Mouse (Mus musculus): ENCODE data around the gene Ippk.

The Ippk gene

GRCm38 (mm10) chr13:49382997-49383396 is 38.1 kb upstream of the Ippk start:
- Histone ChIP-seq H3K4me3 (replicated peaks; ENCODE audit: low read length) (peak overlapping the region; percentile 62), H3K27me3 (ENCODE audit: insufficient read depth, low read length) (no peaks in the 10 kb centered on the region), H3K9me3 (ENCODE audit: low read length) (no peaks in the 10 kb centered on the region), H3K36me3 (ENCODE audit: insufficient read depth, low read length) (peaks cover 86% of the 10 kb centered on the region), H3K4me1 (replicated peaks; ENCODE audit: low read depth, low read length) (peaks cover 38% of the 10 kb centered on the region)
- TF ChIP-seq POU5F1 (IDR thresholded peaks at IDR 0.05; ENCODE audit: borderline replicate concordance, low read length) (no peak), CTCF (conservative IDR thresholded peaks at IDR 0.05; ENCODE audit: low read length) (no peak), NANOG (IDR thresholded peaks at IDR 0.05; ENCODE audit: borderline replicate concordance, low read length) (no peak)

- peaks cover 67% of the 10 kb centered on the region for H3K36me3 ChIP-seq (ENCODE audit: insufficient read depth, low read length)
- H3K4me3 ChIP-seq (replicated peaks; ENCODE audit: low read length): no peak overlapping the region
- TF ChIP-seq NANOG (IDR thresholded peaks at IDR 0.05; ENCODE audit: borderline replicate concordance, low read length) (no peak), CTCF (conservative IDR thresholded peaks at IDR 0.05; ENCODE audit: low read length) (no peak), POU5F1 (IDR thresholded peaks at IDR 0.05; ENCODE audit: borderline replicate concordance, low read length) (no peak)
- no peaks in the 10 kb centered on the region for H3K9me3 ChIP-seq (ENCODE audit: low read length)
- H3K4me1 ChIP-seq (replicated peaks; ENCODE audit: low read depth, low read length): peaks cover 29% of the 10 kb centered on the region
- no peaks in the 10 kb centered on the region for H3K27me3 ChIP-seq (ENCODE audit: insufficient read depth, low read length)
Measured at GRCm38 (mm10) chr13:49384751-49385463, 36.1 kb upstream of the Ippk start.

GRCm38 (mm10) chr13:49391374-49391773 is 29.7 kb upstream of the Ippk start:
- peaks cover 8% of the 10 kb centered on the region for H3K36me3 ChIP-seq (ENCODE audit: insufficient read depth, low read length)
- H3K4me3 ChIP-seq (replicated peaks; ENCODE audit: low read length): no peak overlapping the region
- no peaks in the 10 kb centered on the region for H3K4me1 ChIP-seq (replicated peaks; ENCODE audit: low read depth, low read length)
- no peaks in the 10 kb centered on the region for H3K27me3 ChIP-seq (ENCODE audit: insufficient read depth, low read length)
- no peaks in the 10 kb centered on the region for H3K9me3 ChIP-seq (ENCODE audit: low read length)
- TF ChIP-seq NANOG (IDR thresholded peaks at IDR 0.05; ENCODE audit: borderline replicate concordance, low read length): no peak
- TF ChIP-seq CTCF (conservative IDR thresholded peaks at IDR 0.05; ENCODE audit: low read length): peak; percentile 92

GRCm38 (mm10) chr13:49393579-49393978 is 27.5 kb upstream of the Ippk start:
- no peaks in the 10 kb centered on the region for H3K4me1 ChIP-seq (replicated peaks; ENCODE audit: low read depth, low read length)
- H3K27me3 ChIP-seq (ENCODE audit: insufficient read depth, low read length): no peaks in the 10 kb centered on the region
- H3K9me3 ChIP-seq (ENCODE audit: low read length): no peaks in the 10 kb centered on the region
- no peaks in the 10 kb centered on the region for H3K36me3 ChIP-seq (ENCODE audit: insufficient read depth, low read length)
- no peak for TF ChIP-seq POU5F1 (IDR thresholded peaks at IDR 0.05; ENCODE audit: borderline replicate concordance, low read length)
- TF ChIP-seq NANOG (IDR thresholded peaks at IDR 0.05; ENCODE audit: borderline replicate concordance, low read length): no peak
- H3K4me3 ChIP-seq (replicated peaks; ENCODE audit: low read length): no peak overlapping the region

- no peak overlapping the region for H3K4me3 ChIP-seq (replicated peaks; ENCODE audit: low read length)
- TF ChIP-seq NANOG (IDR thresholded peaks at IDR 0.05; ENCODE audit: borderline replicate concordance, low read length) (no peak), CTCF (conservative IDR thresholded peaks at IDR 0.05; ENCODE audit: low read length) (no peak), POU5F1 (IDR thresholded peaks at IDR 0.05; ENCODE audit: borderline replicate concordance, low read length) (no peak)
- H3K27me3 ChIP-seq (ENCODE audit: insufficient read depth, low read length): no peaks in the 10 kb centered on the region
- no peaks in the 10 kb centered on the region for H3K4me1 ChIP-seq (replicated peaks; ENCODE audit: low read depth, low read length)
- no peaks in the 10 kb centered on the region for H3K36me3 ChIP-seq (ENCODE audit: insufficient read depth, low read length)
- H3K9me3 ChIP-seq (ENCODE audit: low read length): no peaks in the 10 kb centered on the region
Measured at GRCm38 (mm10) chr13:49394886-49395447, 26.1 kb upstream of the Ippk start.

GRCm38 (mm10) chr13:49396798-49397197 is 24.3 kb upstream of the Ippk start:
- Histone ChIP-seq H3K9me3 (ENCODE audit: low read length) (no peaks in the 10 kb centered on the region), H3K4me3 (replicated peaks; ENCODE audit: low read length) (no peak overlapping the region)

GRCm38 (mm10) chr13:49398191-49398590 is 22.9 kb upstream of the Ippk start:
- no peak for TF ChIP-seq CTCF (conservative IDR thresholded peaks at IDR 0.05; ENCODE audit: low read length)
- no peak for TF ChIP-seq POU5F1 (IDR thresholded peaks at IDR 0.05; ENCODE audit: borderline replicate concordance, low read length)
- TF ChIP-seq NANOG (IDR thresholded peaks at IDR 0.05; ENCODE audit: borderline replicate concordance, low read length): no peak
- H3K4me3 ChIP-seq (replicated peaks; ENCODE audit: low read length): no peak overlapping the region
- H3K4me1 ChIP-seq (replicated peaks; ENCODE audit: low read depth, low read length): no peaks in the 10 kb centered on the region

More at GRCm38 (mm10) chr13:49396798-49397197, 24.3 kb upstream of the Ippk start:
- Histone ChIP-seq H3K4me1 (replicated peaks; ENCODE audit: low read depth, low read length) (no peaks in the 10 kb centered on the region), H3K27me3 (ENCODE audit: insufficient read depth, low read length) (no peaks in the 10 kb centered on the region), H3K36me3 (ENCODE audit: insufficient read depth, low read length) (no peaks in the 10 kb centered on the region)
- TF ChIP-seq CTCF (conservative IDR thresholded peaks at IDR 0.05; ENCODE audit: low read length): no peak
- no peak for TF ChIP-seq POU5F1 (IDR thresholded peaks at IDR 0.05; ENCODE audit: borderline replicate concordance, low read length)
- TF ChIP-seq NANOG (IDR thresholded peaks at IDR 0.05; ENCODE audit: borderline replicate concordance, low read length): no peak

GRCm38 (mm10) chr13:49400139-49400538 is 20.9 kb upstream of the Ippk start:
- H3K9me3 ChIP-seq (ENCODE audit: low read length): no peaks in the 10 kb centered on the region
- no peaks in the 10 kb centered on the region for H3K36me3 ChIP-seq (ENCODE audit: insufficient read depth, low read length)
- H3K4me1 ChIP-seq (replicated peaks; ENCODE audit: low read depth, low read length): no peaks in the 10 kb centered on the region
- no peak for TF ChIP-seq NANOG (IDR thresholded peaks at IDR 0.05; ENCODE audit: borderline replicate concordance, low read length)
- TF ChIP-seq POU5F1 (IDR thresholded peaks at IDR 0.05; ENCODE audit: borderline replicate concordance, low read length): no peak
- TF ChIP-seq CTCF (conservative IDR thresholded peaks at IDR 0.05; ENCODE audit: low read length): no peak; the same call in 1 of the 2 replicates
- no peaks in the 10 kb centered on the region for H3K27me3 ChIP-seq (ENCODE audit: insufficient read depth, low read length)
- no peak overlapping the region for H3K4me3 ChIP-seq (replicated peaks; ENCODE audit: low read length)

More at GRCm38 (mm10) chr13:49398191-49398590, 22.9 kb upstream of the Ippk start:
- no peaks in the 10 kb centered on the region for H3K36me3 ChIP-seq (ENCODE audit: insufficient read depth, low read length)
- H3K9me3 ChIP-seq (ENCODE audit: low read length): no peaks in the 10 kb centered on the region
- no peaks in the 10 kb centered on the region for H3K27me3 ChIP-seq (ENCODE audit: insufficient read depth, low read length)

Measured in E14TG2a.4 (cell line).